Comparison of ENCODE assay signal across 10 mouse cellular contexts in genomic region chr17:64603534-64603933, GRCm38 (mm10). TPM values are rescaled to one million over a fixed set of nuclear protein-coding genes. Genes with fewer than 3 reads are reported as not detected.
DNase-seq lines count a peak whose midpoint lies in the region; ATAC-seq and TF ChIP-seq lines count a peak whose summit lies in the region.
"Had no signal": no experiment of that assay in that cellular context is flagged by ENCODE, and none has a peak within 500 bp of the region (broad histone marks: within the 10 kb centered on the region; RNA-seq: fewer than 3 reads in every experiment).

No protein-coding gene starts in this region.

- H3K36me3 ChIP-seq in kidney, embryonic 15.5 days: no peaks in the 10 kb centered on the region
- 0 out of 2 replicates have a peak, but pooled peaks cover 4% of the 10 kb centered on the region for H3K36me3 ChIP-seq in embryonic facial prominence, embryonic 14.5 days (ENCODE audit: control insufficient read depth, insufficient read depth, low read length)
- H3K36me3 ChIP-seq in hindbrain, postnatal 0 days (ENCODE audit: insufficient read depth, low read length): no peaks in the 10 kb centered on the region
- no peaks in the 10 kb centered on the region for H3K36me3 ChIP-seq in midbrain, postnatal 0 days (ENCODE audit: insufficient read depth, low read length)

- H3K4me3 ChIP-seq in kidney, embryonic 15.5 days (replicated peaks): peak overlapping the region; percentile 95
- peak overlapping the region; percentile 90 for H3K4me3 ChIP-seq in embryonic facial prominence, embryonic 14.5 days (ENCODE audit: low read depth, low read length)
- peak overlapping the region; percentile 70 for H3K4me3 ChIP-seq in hindbrain, postnatal 0 days (ENCODE audit: low read length)
- peak overlapping the region; percentile 81 for H3K4me3 ChIP-seq in midbrain, postnatal 0 days (ENCODE audit: low read depth, low read length)
- H3K4me3 ChIP-seq: megakaryocyte, embryonic 14.5 days had no signal

- WGBS in kidney, embryonic 15.5 days: 65% methylated on average over 5 of the region's 5 CpGs
- 83% methylated on average over 5 of the region's 5 CpGs for WGBS in embryonic facial prominence, embryonic 14.5 days
- WGBS in hindbrain, postnatal 0 days: 87% methylated on average over 5 of the region's 5 CpGs
- WGBS in midbrain, postnatal 0 days: 82% methylated on average over 5 of the region's 5 CpGs

- peaks cover 44% of the 10 kb centered on the region for H3K4me1 ChIP-seq in kidney, embryonic 15.5 days
- H3K4me1 ChIP-seq in embryonic facial prominence, embryonic 14.5 days (ENCODE audit: control insufficient read depth, insufficient read depth, low read length): peaks cover 19% of the 10 kb centered on the region
- peaks cover 12% of the 10 kb centered on the region for H3K4me1 ChIP-seq in hindbrain, postnatal 0 days (ENCODE audit: insufficient read depth, low read length)
- H3K4me1 ChIP-seq in midbrain, postnatal 0 days (ENCODE audit: insufficient read depth, low read length): peaks cover 4% of the 10 kb centered on the region; the same call in 1 of the 2 replicates

- no peaks in the 10 kb centered on the region for H3K27me3 ChIP-seq in kidney, embryonic 15.5 days
- no peaks in the 10 kb centered on the region for H3K27me3 ChIP-seq in embryonic facial prominence, embryonic 14.5 days (replicated peaks; ENCODE audit: control insufficient read depth, insufficient read depth, low read length)
- no peaks in the 10 kb centered on the region for H3K27me3 ChIP-seq in hindbrain, postnatal 0 days (ENCODE audit: insufficient read depth, low read length)
- no peaks in the 10 kb centered on the region for H3K27me3 ChIP-seq in midbrain, postnatal 0 days (ENCODE audit: insufficient read depth, low read length)

- no peak overlapping the region for H3K9ac ChIP-seq in kidney, embryonic 15.5 days
- H3K9ac ChIP-seq in embryonic facial prominence, embryonic 14.5 days (ENCODE audit: low read depth, low read length): no peak overlapping the region
- H3K9ac ChIP-seq in hindbrain, postnatal 0 days (replicated peaks; ENCODE audit: low read length): no peak overlapping the region
- H3K9ac ChIP-seq in midbrain, postnatal 0 days (replicated peaks; ENCODE audit: low read length, poor library complexity, severe bottlenecking): no peak overlapping the region

- peak overlapping the region; percentile 75 for H3K4me2 ChIP-seq in kidney, embryonic 15.5 days
- H3K4me2 ChIP-seq in embryonic facial prominence, embryonic 14.5 days (ENCODE audit: low read depth, low read length): peak overlapping the region; percentile 95
- peak overlapping the region; percentile 97 for H3K4me2 ChIP-seq in hindbrain, postnatal 0 days (ENCODE audit: low read depth, low read length)
- H3K4me2 ChIP-seq in midbrain, postnatal 0 days (ENCODE audit: low read depth, low read length, poor library complexity, severe bottlenecking): peak overlapping the region; percentile 97

- no peak for ATAC-seq in kidney, embryonic 15.5 days (replicated peaks; ENCODE audit: low FRiP score)
- ATAC-seq in embryonic facial prominence, embryonic 14.5 days (ENCODE audit: low read depth): no peak
- ATAC-seq in hindbrain, postnatal 0 days: no peak
- no peak for ATAC-seq in midbrain, postnatal 0 days (ENCODE audit: low FRiP score)

- H3K27ac ChIP-seq in kidney, embryonic 15.5 days: no peak overlapping the region
- H3K27ac ChIP-seq in embryonic facial prominence, embryonic 14.5 days (replicated peaks; ENCODE audit: low read depth, low read length): no peak overlapping the region
- no peak overlapping the region for H3K27ac ChIP-seq in hindbrain, postnatal 0 days
- H3K27ac ChIP-seq in midbrain, postnatal 0 days (ENCODE audit: low read depth, low read length): no peak overlapping the region

- no peak for DNase-seq in kidney, adult 8-10 months
- no peak for DNase-seq in embryonic facial prominence, embryonic 14.5 days (ENCODE audit: low spot score)
- DNase-seq in hindbrain, postnatal 0 days (ENCODE audit: low spot score): no peak
- no peak for DNase-seq in midbrain, postnatal 0 days (ENCODE audit: low spot score)
- no peak for DNase-seq in urinary bladder, postnatal 10 days (ENCODE audit: low spot score)
- DNase-seq in c-Kit-positive CD71-positive TER-119-positive erythroid progenitor cells, embryonic 14.5 days (ENCODE audit: low spot score): no peak
- no peak for DNase-seq in cerebellum, adult 18-20 months
- DNase-seq: cerebellum, adult 2 months had no signal

- TF ChIP-seq CTCF in hindbrain, postnatal 0 days (IDR thresholded peaks at IDR 0.05; ENCODE audit: low read depth): no peak
- TF ChIP-seq CTCF in midbrain, postnatal 0 days (IDR thresholded peaks at IDR 0.05): no peak

- no peaks in the 10 kb centered on the region for H3K9me3 ChIP-seq in kidney, embryonic 15.5 days (replicated peaks)
- no peaks in the 10 kb centered on the region for H3K9me3 ChIP-seq in embryonic facial prominence, embryonic 14.5 days (ENCODE audit: control insufficient read depth, low read length)
- no peaks in the 10 kb centered on the region for H3K9me3 ChIP-seq in hindbrain, postnatal 0 days (ENCODE audit: low read length)
- H3K9me3 ChIP-seq in midbrain, postnatal 0 days (ENCODE audit: low read length): no peaks in the 10 kb centered on the region
- H3K9me3 ChIP-seq: megakaryocyte, embryonic 14.5 days had no signal

RNA-seq across cellular contexts. Expression of gene Man2a1, which starts 3.0 kb away (rescaled TPM):
- 8.6 and 11.0 TPM in 2 replicates for polyA plus RNA-seq in kidney, embryonic 15.5 days (2015; fragmentation: Nextera tagmentation; extraction: Ambion mirVana)
- polyA plus RNA-seq in embryonic facial prominence, embryonic 14.5 days (2014; fragmentation: Nextera tagmentation; extraction: Ambion mirVana): 10.5 and 12.8 TPM in 2 replicates
- total RNA-seq in hindbrain, postnatal 0 days (2014; rRNA removed): 14.9 and 15.8 TPM in 2 replicates
- 2.6 and 3.3 TPM in 2 replicates for polyA plus RNA-seq in hindbrain, postnatal 0 days (2015; fragmentation: Nextera tagmentation; extraction: Ambion mirVana)
- 19.0 and 28.8 TPM in 2 replicates for total RNA-seq in midbrain, postnatal 0 days (2014; rRNA removed)
- polyA plus RNA-seq in midbrain, postnatal 0 days (2015; fragmentation: Nextera tagmentation; extraction: Ambion mirVana): 2.6 and 3.2 TPM in 2 replicates
